Mouse (Mus musculus) heart, embryonic 14.5 days (tissue): ENCODE measurements at regions not wholly inside any gene's neighbourhood (a gene's known extent, or its start where the extent isn't known, plus 50 kb on each side); places are given as distances from the start of the nearest gene placed in this dataset.

Experiments used
- ATAC-seq: fragments of 200-750 bp; cut with Nextera tagmentation; 2 replicates; pipeline ENCODE4 v1.8.0; 2017; ENCODE audit warnings: low read depth, moderate TSS enrichment; ENCODE audit not compliant: insufficient number of reproducible peaks, insufficient read depth, low FRiP score
- H3K27ac ChIP-seq, 2 experiments: fragments of 200-500 bp in 1 of 2; fragments of 300-500 bp in 1 of 2; sonication (generic) in 1 of 2; replicated peaks in 1 of 2; 2 replicates each; pipeline ENCODE4 v1.5.1; 2012 to 2014; ENCODE audit warnings: low read depth in 2 of 2, low read length in 2 of 2, control low read depth in 1 of 2, mild to moderate bottlenecking in 1 of 2, mixed read lengths in 1 of 2; ENCODE audit not compliant: control insufficient read depth in 1 of 2, insufficient read depth in 1 of 2
- H3K27me3 ChIP-seq: fragments of 300-500 bp; sonication (generic); 2 replicates; pipeline ENCODE4 v1.6.1; 2014; ENCODE audit warnings: mild to moderate bottlenecking, low read length, control low read depth; ENCODE audit not compliant: control insufficient read depth, insufficient read depth
- H3K36me3 ChIP-seq: fragments of 300-500 bp; sonication (generic); 2 replicates; pipeline ENCODE4 v1.6.1; 2014; ENCODE audit warnings: mild to moderate bottlenecking, control low read depth, low read length, mixed read lengths; ENCODE audit not compliant: control insufficient read depth, insufficient read depth
- H3K4me1 ChIP-seq, 2 experiments: fragments of 200-500 bp in 1 of 2; fragments of 300-500 bp in 1 of 2; sonication (generic) in 1 of 2; 2 replicates each; pipeline ENCODE4 v1.6.1; 2012 to 2014; ENCODE audit warnings: low read length in 2 of 2, control low read depth in 1 of 2, mixed read lengths in 1 of 2; ENCODE audit not compliant: control insufficient read depth in 2 of 2, insufficient read depth in 2 of 2
- H3K4me2 ChIP-seq: fragments of 300-500 bp; sonication (generic); 2 replicates; pipeline ENCODE4 v1.6.1; 2014; ENCODE audit warnings: mild to moderate bottlenecking, low read length
- H3K4me3 ChIP-seq, 2 experiments: fragments of 200-500 bp in 1 of 2; fragments of 300-500 bp in 1 of 2; sonication (generic) in 1 of 2; 2 replicates each; pipeline ENCODE4 v1.5.1; 2012 to 2014; ENCODE audit warnings: low read length in 2 of 2, mild to moderate bottlenecking in 2 of 2, control low read depth in 1 of 2, low read depth in 1 of 2, moderate library complexity in 1 of 2; ENCODE audit not compliant: control insufficient read depth in 1 of 2, insufficient read depth in 1 of 2
- H3K9ac ChIP-seq: fragments of 300-500 bp; sonication (generic); 2 replicates; pipeline ENCODE4 v1.6.1; 2014; ENCODE audit warnings: mild to moderate bottlenecking, low read length
- H3K9me3 ChIP-seq: fragments of 300-500 bp; sonication (generic); 2 replicates; pipeline ENCODE4 v1.6.1; 2016; ENCODE audit warnings: low read length, control low read depth; ENCODE audit not compliant: control insufficient read depth
- WGBS: fragments of 180-500 bp; shearing (Covaris S2); extraction: QIAGEN DNeasy Blood & Tissue Kit; methylation state at CpG from one replicate; pipeline ENCODE4 v1.1.7; 2014; 5-methylcytosine and 5-hydroxymethylcytosine counted together

DNA sequence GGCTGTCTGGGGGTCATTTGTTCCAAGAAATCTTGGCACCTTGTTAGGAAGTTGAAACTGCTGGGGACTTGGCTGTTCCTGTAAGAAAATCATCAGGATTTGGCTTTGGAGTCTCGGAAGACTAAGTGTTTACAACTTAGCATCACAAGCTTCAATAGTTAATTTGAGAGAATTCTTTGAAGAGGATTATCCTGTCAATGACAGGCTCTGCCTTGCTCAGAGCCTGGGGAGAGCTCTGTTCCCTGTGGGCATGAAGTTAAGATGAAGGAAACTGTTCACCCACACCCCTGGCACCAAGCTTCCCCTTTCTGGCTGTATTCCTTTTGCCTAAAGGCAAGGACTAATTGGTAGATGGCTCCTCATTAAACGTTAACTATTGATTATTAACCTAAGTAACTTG, 215.5 kb upstream of the Daam1 start:
- 77% methylated on average over 2 of the region's 2 CpGs for WGBS
- no peaks in the 10 kb centered on the region for H3K27me3 ChIP-seq

DNA sequence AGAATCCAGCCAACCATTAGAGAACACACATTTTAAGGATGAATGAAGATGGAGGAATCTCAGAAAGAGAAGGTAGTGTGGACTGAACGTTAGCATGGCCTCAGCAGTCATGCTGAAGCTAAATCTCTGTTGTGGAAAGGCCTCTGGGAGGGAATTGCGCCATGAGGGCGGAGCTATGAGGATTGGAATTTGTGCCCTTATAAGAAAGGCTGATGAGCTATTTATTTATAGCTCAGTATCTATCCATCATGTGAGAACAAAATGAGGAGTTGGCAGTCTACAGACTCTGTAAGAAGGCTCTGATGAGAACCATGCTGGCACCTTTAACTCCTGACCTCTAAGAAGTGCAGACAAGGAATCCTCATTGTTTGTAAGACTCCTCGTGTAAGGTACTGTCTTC, 214.8 kb upstream of the Daam1 start:
- no peak overlapping the region for H3K9ac ChIP-seq
- H3K9me3 ChIP-seq: no peaks in the 10 kb centered on the region
- no peak for ATAC-seq
- peaks cover 2 to 7% of the 10 kb centered on the region in 2 experiments; a peak in 2 of 4 replicates for H3K4me1 ChIP-seq
- H3K4me2 ChIP-seq: no peak overlapping the region
- H3K36me3 ChIP-seq: no peaks in the 10 kb centered on the region
- H3K4me3 ChIP-seq: no peak overlapping the region
- H3K27ac ChIP-seq: no peak overlapping the region
- 50% methylated on average over 4 of the region's 4 CpGs for WGBS
- no peaks in the 10 kb centered on the region for H3K27me3 ChIP-seq

More for the DNA sequence above, 215.5 kb upstream of the Daam1 start:
- Histone ChIP-seq H3K4me1 (peaks cover 2 to 7% of the 10 kb centered on the region in 2 experiments; a peak in 2 of 4 replicates), H3K36me3 (no peaks in the 10 kb centered on the region), H3K27ac (no peak overlapping the region), H3K4me2 (no peak overlapping the region), H3K9ac (no peak overlapping the region), H3K4me3 (no peak overlapping the region), H3K9me3 (no peaks in the 10 kb centered on the region)
- no peak for ATAC-seq

DNA sequence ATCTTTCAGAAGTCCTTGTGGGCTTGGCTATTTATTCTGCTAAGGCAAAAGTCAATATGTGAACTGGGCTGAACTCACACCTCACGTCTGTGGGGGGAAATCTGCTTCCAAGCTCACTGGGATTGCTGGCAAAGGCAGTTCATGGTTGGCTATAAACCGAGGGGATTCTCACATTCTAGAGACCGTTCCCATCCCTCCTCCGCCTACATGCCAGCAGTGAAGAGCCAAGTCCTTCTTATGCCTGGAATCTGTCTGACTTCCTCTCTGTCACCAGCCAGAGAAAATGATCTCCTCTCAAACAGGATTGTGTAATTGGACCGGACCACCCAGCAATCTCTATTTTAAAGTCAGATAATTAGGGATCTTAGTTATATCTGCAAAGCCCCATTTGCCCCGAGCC, 212.4 kb upstream of the Daam1 start:
- 62% methylated on average over 6 of the region's 6 CpGs for WGBS
- Histone ChIP-seq H3K36me3 (no peaks in the 10 kb centered on the region), H3K4me3 (no peak overlapping the region), H3K4me2 (no peak overlapping the region), H3K9ac (no peak overlapping the region), H3K9me3 (no peaks in the 10 kb centered on the region), H3K4me1 (peaks cover 0 to 7% of the 10 kb centered on the region in 2 experiments; a peak in 2 of 4 replicates), H3K27ac (no peak overlapping the region), H3K27me3 (no peaks in the 10 kb centered on the region)
- ATAC-seq: no peak

DNA sequence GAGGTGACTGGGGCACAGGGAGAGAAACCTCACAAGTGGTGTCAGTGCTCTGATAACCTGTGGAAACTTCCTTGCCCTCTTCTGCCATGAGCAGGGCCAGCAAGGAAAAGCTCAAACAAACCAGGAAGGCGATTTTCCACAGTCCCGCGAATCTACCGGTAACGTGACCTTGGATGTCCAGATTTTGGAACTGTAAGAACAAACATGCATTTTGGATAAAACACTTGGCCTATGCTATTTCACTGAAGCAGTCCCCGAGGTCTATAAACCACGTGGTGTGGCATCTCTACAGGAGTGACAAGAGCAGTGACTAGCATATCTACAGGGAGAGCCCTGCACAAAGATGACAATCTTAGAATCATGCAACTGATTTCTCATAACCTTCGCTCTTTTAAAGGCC, 211.9 kb upstream of the Daam1 start:
- no peaks in the 10 kb centered on the region for H3K36me3 ChIP-seq
- H3K9me3 ChIP-seq: no peaks in the 10 kb centered on the region
- no peak overlapping the region for H3K4me3 ChIP-seq
- 83% methylated on average over 8 of the region's 8 CpGs for WGBS
- no peak for ATAC-seq
- no peak overlapping the region for H3K27ac ChIP-seq
- no peak overlapping the region for H3K9ac ChIP-seq
- H3K4me2 ChIP-seq: no peak overlapping the region
- H3K27me3 ChIP-seq: no peaks in the 10 kb centered on the region
- H3K4me1 ChIP-seq: peaks cover under 1 to 12% of the 10 kb centered on the region in 2 experiments; a peak in 3 of 4 replicates

DNA sequence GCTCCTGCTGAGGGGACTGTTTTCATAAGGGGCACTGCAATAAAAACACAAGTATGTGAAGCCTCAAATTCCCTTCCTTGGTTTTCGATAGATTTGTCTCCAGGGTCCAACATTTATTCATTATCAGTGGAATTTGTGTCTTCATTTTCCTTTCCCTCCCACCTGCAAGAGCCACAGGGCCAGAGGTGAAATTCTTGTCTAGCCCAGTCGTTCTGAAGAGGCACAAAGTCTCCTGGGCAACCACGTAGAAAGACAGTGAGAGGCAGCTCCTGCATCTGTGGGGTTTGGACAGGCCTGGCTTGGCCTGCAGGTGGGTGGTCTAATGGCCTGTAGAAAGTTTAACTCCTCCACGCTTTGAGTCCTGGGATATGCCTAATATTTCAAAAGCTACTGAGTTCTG, 211.3 kb upstream of the Daam1 start:
- no peak overlapping the region for H3K27ac ChIP-seq
- no peaks in the 10 kb centered on the region for H3K27me3 ChIP-seq

DNA sequence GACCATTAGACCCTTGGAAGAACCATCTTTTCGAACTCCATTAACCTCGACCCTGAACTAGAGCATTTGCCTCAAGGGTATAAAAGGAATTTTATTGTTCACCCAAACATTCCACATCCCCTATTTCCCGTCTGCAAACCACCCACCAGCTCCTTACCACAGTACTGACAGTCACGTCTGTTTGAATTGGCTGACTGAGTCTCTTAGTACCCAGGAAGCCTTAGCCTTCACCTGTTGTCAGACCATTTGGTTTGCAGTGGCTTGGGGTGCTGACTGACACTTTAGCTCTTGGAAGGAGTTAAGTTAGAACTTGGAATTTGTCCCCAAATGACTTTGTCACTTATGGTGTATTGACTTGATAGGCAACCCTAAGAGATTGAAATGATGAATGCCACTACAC, 209.3 kb upstream of the Daam1 start:
- H3K4me1 ChIP-seq: peaks cover 13 to 23% of the 10 kb centered on the region in 2 experiments
- no peaks in the 10 kb centered on the region for H3K9me3 ChIP-seq
- H3K27ac ChIP-seq: no peak overlapping the region
- no peak overlapping the region for H3K4me2 ChIP-seq
- ATAC-seq: no peak
- H3K9ac ChIP-seq: no peak overlapping the region
- H3K4me3 ChIP-seq: no peak overlapping the region
- no peaks in the 10 kb centered on the region for H3K27me3 ChIP-seq
- WGBS: 60% methylated on average over 4 of the region's 4 CpGs
- no peaks in the 10 kb centered on the region for H3K36me3 ChIP-seq

More for the DNA sequence above, 211.3 kb upstream of the Daam1 start:
- 60% methylated on average over 4 of the region's 4 CpGs for WGBS
- Histone ChIP-seq H3K4me1 (peaks cover 5 to 18% of the 10 kb centered on the region in 2 experiments), H3K36me3 (no peaks in the 10 kb centered on the region), H3K9ac (no peak overlapping the region), H3K4me3 (no peak overlapping the region), H3K9me3 (no peaks in the 10 kb centered on the region), H3K4me2 (no peak overlapping the region)
- no peak for ATAC-seq

DNA sequence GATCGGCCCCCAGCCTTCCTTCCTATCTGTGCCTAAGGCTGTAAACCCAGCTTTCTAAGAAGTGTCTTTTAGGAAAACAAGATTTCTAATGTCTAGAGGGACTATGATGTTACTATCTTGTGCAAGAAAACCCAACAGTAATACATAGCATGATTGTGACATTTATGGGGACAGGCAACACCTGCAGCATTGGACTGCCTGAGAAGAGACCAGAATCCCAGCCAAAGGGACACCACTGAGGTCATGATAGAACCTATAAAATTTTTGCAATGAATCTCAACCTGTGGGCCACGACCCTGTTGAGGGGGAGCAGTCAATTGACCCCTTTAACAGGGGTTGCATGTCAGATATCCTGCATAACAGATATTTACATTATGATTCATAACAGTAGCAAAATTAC, 208.1 kb upstream of the Daam1 start:
- Histone ChIP-seq H3K4me3 (no peak overlapping the region), H3K4me2 (no peak overlapping the region), H3K27me3 (no peaks in the 10 kb centered on the region), H3K36me3 (no peaks in the 10 kb centered on the region), H3K27ac (no peak overlapping the region), H3K9ac (no peak overlapping the region), H3K4me1 (peaks cover 23 to 31% of the 10 kb centered on the region in 2 experiments), H3K9me3 (no peaks in the 10 kb centered on the region)
- 80% methylated on average over 2 of the region's 2 CpGs for WGBS
- no peak for ATAC-seq

DNA sequence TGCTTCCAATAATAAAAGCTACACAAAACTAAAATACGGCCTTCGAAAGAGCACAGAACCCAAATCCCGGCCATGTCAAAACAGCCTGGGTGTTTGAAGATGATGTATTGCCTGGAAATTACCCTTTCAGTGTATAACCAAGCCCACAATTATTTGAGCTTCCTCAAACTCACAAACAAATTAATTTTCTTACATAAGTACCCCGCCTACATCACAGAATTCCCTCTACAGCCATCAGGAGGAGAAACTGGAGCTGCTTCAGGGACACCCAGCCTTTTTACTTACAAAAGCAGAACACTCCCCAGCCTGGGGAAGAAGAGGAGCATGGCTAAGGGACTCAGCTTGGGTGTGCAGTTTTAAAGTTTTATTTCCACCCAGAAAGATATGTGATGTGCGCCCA, 207.6 kb upstream of the Daam1 start:
- Histone ChIP-seq H3K4me1 (peaks cover 24 to 31% of the 10 kb centered on the region in 2 experiments), H3K36me3 (no peaks in the 10 kb centered on the region), H3K9ac (no peak overlapping the region), H3K27ac (no peak overlapping the region), H3K4me2 (no peak overlapping the region), H3K4me3 (no peak overlapping the region), H3K9me3 (no peaks in the 10 kb centered on the region), H3K27me3 (no peaks in the 10 kb centered on the region)
- 90% methylated on average over 5 of the region's 5 CpGs for WGBS
- no peak for ATAC-seq
